Mouse (Mus musculus) R1 (cell line): ENCODE measurements around the gene Thy1.

Experiments
- DNase-seq: peaks from one replicate; pipeline ENCODE4 v3.0.0-alpha.2; 2018; ENCODE audit warnings: low read depth, low spot score

The Thy1 gene

DNA sequence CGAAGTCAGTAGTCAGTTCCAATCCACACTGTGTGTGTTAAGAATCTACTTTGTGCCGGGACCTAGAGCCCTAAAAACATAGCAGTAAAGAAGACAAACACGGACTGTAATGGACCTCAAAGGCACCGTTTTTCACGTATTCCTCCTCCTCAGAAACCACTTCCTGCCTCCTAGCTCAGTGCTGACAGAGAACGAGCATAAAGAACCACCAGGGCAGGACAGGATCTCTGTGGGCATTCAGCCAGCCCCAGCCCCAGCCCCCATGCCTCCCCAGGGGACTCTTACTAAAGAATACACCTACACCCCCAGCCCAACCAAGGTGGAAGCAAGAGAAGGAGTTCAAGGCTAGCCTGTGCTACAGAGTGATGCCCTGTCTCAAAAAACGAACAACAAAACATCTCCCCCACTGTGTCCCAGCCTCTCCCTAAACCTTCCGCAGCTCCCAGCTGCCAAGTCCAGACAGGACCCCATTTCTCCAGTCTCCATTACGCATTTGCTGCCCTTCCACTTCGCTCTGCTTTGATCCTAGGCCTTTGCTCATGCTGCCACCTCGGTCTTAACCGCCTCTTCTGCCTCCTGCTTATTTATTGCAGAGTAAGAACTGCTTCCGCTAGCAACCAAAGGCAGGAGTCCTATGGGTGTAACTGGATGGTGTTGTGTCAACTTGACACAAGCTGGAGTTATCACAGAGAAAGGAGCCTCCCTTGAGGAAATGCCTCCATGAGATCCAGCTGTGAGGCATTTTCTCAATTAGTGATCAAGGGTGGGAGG is 9.0 kb upstream of the Thy1 start:
- DNase-seq: no peak

DNA sequence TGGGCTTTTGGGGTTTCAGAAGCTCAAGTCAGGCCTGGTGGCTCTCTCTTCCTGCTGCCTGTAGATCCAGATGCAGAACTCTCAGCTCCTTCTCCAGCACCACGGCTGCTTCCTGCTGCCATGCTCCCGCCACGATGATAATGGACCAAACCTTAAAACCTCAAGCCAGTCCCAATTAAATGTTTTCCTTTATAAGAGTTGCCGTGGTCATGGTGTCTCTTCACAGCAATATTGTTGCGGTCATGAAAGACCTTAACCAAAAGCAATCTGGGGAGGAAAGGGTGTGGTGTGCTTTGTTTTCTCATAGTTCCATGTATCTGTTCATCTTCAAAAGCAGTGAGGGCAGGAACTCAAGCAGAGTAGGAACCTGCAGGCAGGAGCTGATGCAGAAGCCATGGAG is 6.1 kb upstream of the Thy1 start:
- DNase-seq: no peak

DNA sequence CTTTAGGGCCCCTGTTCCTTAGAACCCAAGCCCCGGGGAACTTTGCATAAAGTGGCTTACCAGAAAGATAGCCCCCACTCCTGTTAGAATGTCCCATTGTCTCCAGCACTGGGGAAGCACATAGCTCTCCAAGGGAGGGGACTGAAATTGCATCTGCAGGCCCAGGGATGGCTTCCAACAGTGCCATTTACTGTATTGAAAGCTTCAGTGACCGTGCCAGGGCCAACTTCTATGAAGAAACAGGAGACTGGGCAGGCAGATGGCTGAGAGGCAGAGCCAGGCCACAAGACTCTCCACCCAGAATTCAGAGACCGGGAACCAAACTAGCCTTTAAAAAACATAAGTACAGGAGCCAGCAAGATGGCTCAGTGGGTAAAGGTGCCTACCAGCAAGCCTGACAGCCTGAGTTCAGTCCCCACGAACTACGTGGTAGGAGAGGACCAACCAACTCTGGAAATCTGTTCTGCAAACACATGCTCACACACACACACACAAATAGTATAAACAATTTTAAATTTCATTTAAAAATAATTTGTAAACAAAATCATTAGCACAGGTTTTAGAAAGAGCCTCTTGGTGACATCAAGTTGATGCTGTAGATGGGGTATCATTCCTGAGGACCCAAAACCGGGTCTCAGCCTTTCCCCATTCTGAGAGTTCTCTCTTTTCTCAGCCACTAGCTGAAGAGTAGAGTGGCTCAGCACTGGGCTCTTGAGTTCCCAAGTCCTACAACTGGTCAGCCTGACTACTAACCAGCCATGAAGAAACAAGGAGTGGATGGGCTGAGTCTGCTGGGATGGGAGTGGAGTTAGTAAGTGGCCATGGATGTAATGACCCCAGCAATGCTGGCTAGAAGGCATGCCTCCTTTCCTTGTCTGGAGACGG is 1.4 kb upstream of the Thy1 start:
- no peak for DNase-seq

DNA sequence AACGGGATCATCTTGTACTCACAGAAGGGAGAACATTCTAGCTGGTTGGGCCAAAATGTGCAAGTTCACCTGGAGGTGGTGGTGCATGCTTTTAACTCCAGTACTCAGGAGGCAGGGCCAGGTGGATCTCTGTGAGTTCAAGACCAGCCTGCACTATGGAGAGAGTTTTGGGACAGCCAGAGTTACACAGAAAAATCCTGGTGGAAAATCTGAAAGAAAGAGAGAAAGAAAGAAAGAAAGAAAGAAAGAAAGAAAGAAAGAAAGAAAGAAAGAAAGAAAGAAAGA is 846 bp upstream of the Thy1 start:
- DNase-seq: no peak

GRCm38 (mm10) chr9:44043708-44044425 is 683 bp downstream of the Thy1 start:
- DNase-seq: no peak

- DNase-seq: no peak
Observed at GRCm38 (mm10) chr9:44044426-44045157, 1.4 kb downstream of the Thy1 start.

DNA sequence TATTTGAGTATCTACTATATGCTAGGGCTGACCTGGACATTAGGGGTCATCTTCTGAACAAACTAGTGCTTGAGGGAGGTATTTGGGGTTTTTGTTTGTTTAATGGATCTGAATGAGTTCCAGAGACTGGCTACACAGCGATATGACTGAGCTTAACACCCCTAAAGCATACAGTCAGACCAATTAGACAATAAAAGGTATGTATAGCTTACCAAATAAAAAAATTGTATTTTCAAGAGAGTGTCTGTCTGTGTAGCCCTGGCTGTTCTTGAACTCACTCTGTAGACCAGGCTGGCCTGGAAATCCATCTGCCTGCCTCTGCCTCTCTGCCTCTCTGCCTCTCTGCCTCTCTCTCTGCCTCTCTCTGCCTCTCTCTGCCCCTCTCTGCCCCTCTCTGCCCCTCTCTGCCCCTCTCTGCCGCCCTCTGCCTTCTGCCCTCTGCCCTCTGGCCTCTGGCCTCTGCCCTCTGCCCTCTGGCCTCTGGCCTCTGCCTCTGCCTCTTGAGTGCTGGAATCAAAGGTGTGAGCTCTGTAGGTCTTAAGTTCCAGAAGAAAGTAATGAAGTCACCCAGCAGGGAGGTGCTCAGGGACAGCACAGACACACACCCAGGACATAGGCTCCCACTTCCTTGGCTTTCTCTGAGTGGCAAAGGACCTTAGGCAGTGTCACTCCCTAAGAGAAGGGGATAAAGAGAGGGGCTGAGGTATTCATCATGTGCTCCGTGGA is 2.1 kb downstream of the Thy1 start:
- no peak for DNase-seq

DNA sequence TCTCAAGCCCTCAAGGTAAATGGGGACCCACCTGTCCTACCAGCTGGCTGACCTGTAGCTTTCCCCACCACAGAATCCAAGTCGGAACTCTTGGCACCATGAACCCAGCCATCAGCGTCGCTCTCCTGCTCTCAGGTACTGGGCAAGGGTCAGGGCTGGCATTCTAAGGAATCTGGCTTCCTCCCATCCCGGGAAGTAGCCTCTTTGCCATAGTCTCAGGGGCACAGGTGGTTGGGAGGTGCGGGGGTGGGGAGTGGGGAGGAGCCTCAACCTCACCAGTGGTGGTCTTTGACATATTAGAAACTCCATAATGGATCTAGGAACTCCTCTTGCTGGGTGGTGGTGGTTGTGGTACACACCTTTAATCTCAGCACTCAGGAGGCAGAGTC is 2.7 kb downstream of the Thy1 start:
- no peak for DNase-seq

GRCm38 (mm10) chr9:44046426-44046825 is 3.2 kb downstream of the Thy1 start:
- no peak for DNase-seq

GRCm38 (mm10) chr9:44047071-44047470 is 3.9 kb downstream of the Thy1 start:
- no peak for DNase-seq

DNA sequence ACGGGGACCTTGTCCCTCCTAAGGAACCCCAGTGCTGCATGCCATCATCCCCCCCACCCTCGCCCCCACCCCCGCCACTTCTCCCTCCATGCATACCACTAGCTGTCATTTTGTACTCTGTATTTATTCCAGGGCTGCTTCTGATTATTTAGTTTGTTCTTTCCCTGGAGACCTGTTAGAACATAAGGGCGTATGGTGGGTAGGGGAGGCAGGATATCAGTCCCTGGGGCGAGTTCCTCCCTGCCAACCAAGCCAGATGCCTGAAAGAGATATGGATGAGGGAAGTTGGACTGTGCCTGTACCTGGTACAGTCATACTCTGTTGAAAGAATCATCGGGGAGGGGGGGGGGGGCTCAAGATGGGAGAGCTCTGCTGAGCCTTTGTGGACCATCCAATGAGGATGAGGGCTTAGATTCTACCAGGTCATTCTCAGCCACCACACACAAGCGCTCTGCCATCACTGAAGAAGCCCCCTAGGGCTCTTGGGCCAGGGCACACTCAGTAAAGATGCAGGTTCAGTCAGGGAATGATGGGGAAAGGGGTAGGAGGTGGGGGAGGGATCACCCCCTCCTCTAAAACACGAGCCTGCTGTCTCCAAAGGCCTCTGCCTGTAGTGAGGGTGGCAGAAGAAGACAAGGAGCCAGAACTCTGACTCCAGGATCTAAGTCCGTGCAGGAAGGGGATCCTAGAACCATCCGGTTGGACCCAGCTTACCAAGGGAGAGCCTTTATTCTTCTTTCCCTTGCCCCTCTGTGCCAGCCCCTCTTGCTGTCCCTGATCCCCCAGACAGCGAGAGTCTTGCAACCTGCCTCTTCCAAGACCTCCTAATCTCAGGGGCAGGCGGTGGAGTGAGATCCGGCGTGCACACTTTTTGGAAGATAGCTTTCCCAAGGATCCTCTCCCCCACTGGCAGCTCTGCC is 4.6 kb downstream of the Thy1 start:
- no peak for DNase-seq

GRCm38 (mm10) chr9:44048541-44049380 is 5.6 kb downstream of the Thy1 start:
- DNase-seq: no peak

- no peak for DNase-seq
Observed at GRCm38 (mm10) chr9:44049381-44050165, 6.4 kb downstream of the Thy1 start.

GRCm38 (mm10) chr9:44052855-44053254 is 9.7 kb downstream of the Thy1 start:
- DNase-seq: no peak

DNA sequence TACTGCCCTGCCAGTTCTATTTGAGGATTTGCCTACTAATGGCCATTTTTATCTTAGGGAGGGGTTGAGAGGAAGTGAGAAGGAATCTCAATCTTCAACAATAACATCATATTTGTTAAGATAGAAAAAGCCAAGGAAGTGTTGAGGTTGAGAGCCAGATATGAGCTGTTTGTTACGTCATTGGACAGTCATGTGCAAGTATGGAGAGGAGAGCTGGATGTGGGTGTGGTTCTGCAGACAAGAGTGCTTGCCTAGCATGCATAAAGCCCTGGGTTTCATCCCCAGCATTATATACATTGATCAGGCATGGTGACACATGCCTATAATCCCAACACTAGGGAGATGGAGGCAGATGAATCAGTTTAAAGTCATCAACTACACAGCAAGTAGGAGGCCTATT is 10.8 kb downstream of the Thy1 start:
- no peak for DNase-seq

- no peak for DNase-seq
Observed at GRCm38 (mm10) chr9:44058606-44059005, 15.4 kb downstream of the Thy1 start.

GRCm38 (mm10) chr9:44065177-44065576 is 22.0 kb downstream of the Thy1 start:
- DNase-seq: no peak

DNA sequence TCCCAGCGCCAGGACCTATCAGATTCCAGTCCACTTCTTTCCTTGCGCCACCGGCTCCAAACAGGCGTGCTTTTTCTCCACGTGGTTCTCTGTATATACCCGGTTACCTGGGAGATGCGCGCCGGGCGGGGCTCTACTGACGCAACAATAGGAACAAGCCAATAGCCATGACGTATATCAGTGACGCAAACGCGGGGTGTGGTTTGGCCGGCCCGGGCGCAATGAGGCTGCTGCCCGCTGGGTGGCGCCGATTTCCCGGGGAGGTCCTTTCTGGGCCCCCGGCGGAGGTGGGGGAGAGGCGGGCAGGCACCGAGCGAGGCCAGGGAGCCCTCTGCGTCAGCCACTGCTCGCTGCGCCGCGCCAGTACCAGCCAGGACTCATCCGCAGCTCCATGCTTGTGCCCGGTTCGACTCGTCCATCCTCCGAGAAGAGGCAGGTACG is 23.6 kb downstream of the Thy1 start, which contains the start of gene Usp2:
TSS of gene Usp2 (plus strand) at position 237 of the 441 bp plus-strand sequence.
- DNase-seq: peak; percentile 99
